Mouse (Mus musculus) limb, embryonic 14.5 days (tissue): ENCODE measurements around the gene Ecm1. TPM values are rescaled to one million over a fixed set of nuclear protein-coding genes. Genes with fewer than 3 reads are reported as not detected.

Experiments
- ATAC-seq: fragments of 200-750 bp; cut with Nextera tagmentation; 2 replicates; pipeline ENCODE4 v1.8.0; 2017; ENCODE audit warnings: low read depth, moderate number of reproducible peaks, moderate TSS enrichment; ENCODE audit not compliant: low FRiP score
- DNase-seq: peaks from one replicate; pipeline ENCODE4 v3.0.0-alpha.2; 2015; ENCODE audit warnings: low spot score
- H3K27ac ChIP-seq: fragments of 300-500 bp; sonication (generic); replicated peaks from 2 replicates; pipeline ENCODE4 v1.5.1; 2014; ENCODE audit warnings: low read depth, mild to moderate bottlenecking, low read length, moderate library complexity, mixed read lengths
- H3K27me3 ChIP-seq: fragments of 300-500 bp; sonication (generic); 2 replicates; pipeline ENCODE4 v1.6.1; 2014; ENCODE audit warnings: low read length, mixed read lengths; ENCODE audit not compliant: control insufficient read depth, insufficient read depth
- H3K36me3 ChIP-seq: fragments of 300-500 bp; sonication (generic); 2 replicates; pipeline ENCODE4 v1.6.1; 2014; ENCODE audit warnings: mild to moderate bottlenecking, low read length, moderate library complexity, mixed read lengths; ENCODE audit not compliant: control insufficient read depth, insufficient read depth
- H3K4me1 ChIP-seq: fragments of 300-500 bp; sonication (generic); 2 replicates; pipeline ENCODE4 v1.6.1; 2014; ENCODE audit warnings: antibody characterized with exemption, low read length, mixed read lengths; ENCODE audit not compliant: control insufficient read depth, insufficient read depth
- H3K4me2 ChIP-seq: fragments of 300-500 bp; sonication (generic); replicated peaks from 2 replicates; pipeline ENCODE4 v1.6.1; 2014; ENCODE audit warnings: low read depth, mild to moderate bottlenecking, low read length, moderate library complexity; ENCODE audit not compliant: severe bottlenecking
- H3K4me3 ChIP-seq: fragments of 300-500 bp; sonication (generic); replicated peaks from 2 replicates; pipeline ENCODE4 v1.5.1; 2014; ENCODE audit warnings: low read length
- H3K9ac ChIP-seq: fragments of 300-500 bp; sonication (generic); 2 replicates; pipeline ENCODE4 v1.6.1; 2014; ENCODE audit warnings: mild to moderate bottlenecking, low read depth, low read length, moderate library complexity; ENCODE audit not compliant: severe bottlenecking
- H3K9me3 ChIP-seq: fragments of 300-500 bp; sonication (generic); 2 replicates; pipeline ENCODE4 v1.6.1; 2016; ENCODE audit warnings: low read length; ENCODE audit not compliant: control insufficient read depth
- POLR2A ChIP-seq: fragments of 200-500 bp; IDR thresholded peaks from 2 replicates; pipeline ENCODE4 v1.8.0; 2012; ENCODE audit warnings: inconsistent platforms, mild to moderate bottlenecking, moderate library complexity, borderline replicate concordance; ENCODE audit not compliant: insufficient read depth, insufficient read length; ENCODE audit errors: extremely low read depth
- WGBS: fragments of 180-500 bp; shearing (Covaris S2); extraction: QIAGEN DNeasy Blood & Tissue Kit; methylation state at CpG from one replicate; pipeline ENCODE4 v1.1.7; 2014; 5-methylcytosine and 5-hydroxymethylcytosine counted together
- polyA plus RNA-seq, 2 experiments: library from polyadenylated mRNA; depleted of rRNA in 1 of 2; stranded (reverse) in 1 of 2; unstranded in 1 of 2; fragments of >200 nt; fragmentation: Nextera tagmentation in 1 of 2; extraction: Ambion mirVana in 1 of 2; gene quantifications; 2 replicates each; pipeline versions ENCODE4 v1.2.1 to v1.2.3; 2012 to 2014

Gene Ecm1
- polyA plus RNA-seq, 2 experiments: 11.8 to 16.2 TPM

GRCm38 (mm10) chr3:95754345-95755206 is 15.2 kb upstream of the Ecm1 start:
- WGBS: under 1% methylated on average over 28 of the region's 30 CpGs

GRCm38 (mm10) chr3:95752935-95753334 is 13.6 kb upstream of the Ecm1 start:
- Histone ChIP-seq H3K4me3 (no peak overlapping the region), H3K9ac (no peak overlapping the region), H3K9me3 (no peaks in the 10 kb centered on the region), H3K27ac (no peak overlapping the region), H3K27me3 (no peaks in the 10 kb centered on the region), H3K36me3 (peaks cover 51% of the 10 kb centered on the region), H3K4me2 (no peak overlapping the region), H3K4me1 (peaks cover 5% of the 10 kb centered on the region; the same call in 1 of the 2 replicates)
- ATAC-seq: no peak
- WGBS: 58% methylated on average over 3 of the region's 3 CpGs
- TF ChIP-seq POLR2A: no peak
- DNase-seq: no peak

More at GRCm38 (mm10) chr3:95754345-95755206, 15.2 kb upstream of the Ecm1 start:
- DNase-seq (peak; percentile 94), ATAC-seq (peak; percentile 98)
- TF ChIP-seq POLR2A: peak; percentile 57; the same call in 1 of the 2 replicates
- peak overlapping the region; percentile 75 for H3K4me2 ChIP-seq
- H3K27ac ChIP-seq: peak overlapping the region; percentile 63; the same call in 1 of the 2 replicates
- H3K27me3 ChIP-seq: no peaks in the 10 kb centered on the region
- H3K9ac ChIP-seq: peak overlapping the region; percentile 71
- H3K4me1 ChIP-seq: peaks cover 7% of the 10 kb centered on the region; the same call in 1 of the 2 replicates
- H3K4me3 ChIP-seq: peak overlapping the region; percentile 84
- H3K9me3 ChIP-seq: no peaks in the 10 kb centered on the region
- peaks cover 35% of the 10 kb centered on the region for H3K36me3 ChIP-seq

- peaks cover 62% of the 10 kb centered on the region for H3K36me3 ChIP-seq
- no peaks in the 10 kb centered on the region for H3K27me3 ChIP-seq
- no peaks in the 10 kb centered on the region for H3K4me1 ChIP-seq
- H3K9ac ChIP-seq: no peak overlapping the region
- no peak for TF ChIP-seq POLR2A
- WGBS: 63% methylated on average over 8 of the region's 8 CpGs
- ATAC-seq (0 out of 2 replicates have a peak, but pooled peaks have one; percentile 3), DNase-seq (no peak)
- H3K9me3 ChIP-seq: no peaks in the 10 kb centered on the region
- H3K4me3 ChIP-seq: no peak overlapping the region
- H3K27ac ChIP-seq: no peak overlapping the region
- H3K4me2 ChIP-seq: no peak overlapping the region
Observed at GRCm38 (mm10) chr3:95740406-95740805, 1.0 kb upstream of the Ecm1 start.

GRCm38 (mm10) chr3:95735071-95735670 is 4.2 kb downstream of the Ecm1 start:
- TF ChIP-seq POLR2A: no peak
- H3K27ac ChIP-seq: no peak overlapping the region
- H3K4me1 ChIP-seq: no peaks in the 10 kb centered on the region
- no peak for ATAC-seq
- DNase-seq: no peak
- no peaks in the 10 kb centered on the region for H3K27me3 ChIP-seq
- H3K9ac ChIP-seq: no peak overlapping the region
- no peak overlapping the region for H3K4me2 ChIP-seq
- peaks cover 31% of the 10 kb centered on the region for H3K36me3 ChIP-seq
- no peaks in the 10 kb centered on the region for H3K9me3 ChIP-seq
- H3K4me3 ChIP-seq: no peak overlapping the region
- WGBS: 84% methylated on average over 12 of the region's 12 CpGs

GRCm38 (mm10) chr3:95734092-95734702 is 5.2 kb downstream of the Ecm1 start:
- Histone ChIP-seq H3K27me3 (no peaks in the 10 kb centered on the region), H3K4me1 (no peaks in the 10 kb centered on the region), H3K4me2 (no peak overlapping the region), H3K9me3 (no peaks in the 10 kb centered on the region), H3K9ac (no peak overlapping the region), H3K4me3 (no peak overlapping the region), H3K36me3 (peaks cover 25% of the 10 kb centered on the region), H3K27ac (no peak overlapping the region)
- DNase-seq: no peak
- no peak for ATAC-seq
- WGBS: 76% methylated on average over 13 of the region's 13 CpGs
- no peak for TF ChIP-seq POLR2A
